Mouse (Mus musculus) liver, postnatal 0 days (tissue): ENCODE measurements around the gene Spi1.

Source experiments
- CTCF ChIP-seq: sonication (generic); IDR thresholded peaks from 2 replicates; pipeline ENCODE4 v1.5.1; 2016; ENCODE audit warnings: antibody characterized with exemption, low read depth
- EP300 ChIP-seq: IDR thresholded peaks from 2 replicates; pipeline ENCODE4 v1.6.1; 2016; ENCODE audit warnings: antibody characterized with exemption, low read depth, mild to moderate bottlenecking

DNA sequence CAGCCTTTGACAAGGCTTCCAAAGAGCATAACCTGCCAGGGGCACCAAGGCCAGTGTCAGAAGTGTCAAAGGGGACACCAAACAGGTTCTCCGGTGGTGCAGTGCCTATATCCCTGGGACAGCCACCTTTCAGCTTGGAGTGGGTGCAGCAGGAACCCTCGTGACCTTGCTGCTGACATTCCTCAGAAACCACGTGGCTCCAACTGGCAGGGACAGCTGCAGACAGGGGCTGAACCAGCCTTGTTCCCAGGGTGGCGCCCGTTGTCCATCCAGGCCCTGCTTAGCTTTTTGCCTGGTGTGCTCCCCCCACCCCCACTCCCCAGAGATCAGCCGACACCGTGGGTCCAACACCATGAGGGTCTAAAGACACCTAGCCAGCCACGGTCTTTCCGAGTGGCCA lies 46.8 kb upstream of the Spi1 start, which contains the start of gene Rapsn:
- TF ChIP-seq CTCF (no peak), EP300 (no peak)
